Mouse (Mus musculus) brain, embryonic 18.5 days (tissue): Measurements from ENCODE around the gene Slfn14.
"Not testable (repeated sequence)": the region's sequence is repeated elsewhere in the genome, so short reads cannot be mapped to it uniquely, and the experiment has no call there.

Experiments
- DNase-seq: peaks from one replicate; pipeline ENCODE4 v3.0.0-alpha.2; 2012; ENCODE audit warnings: low read depth, low spot score

The Slfn14 gene

GRCm38 (mm10) chr11:83282084-83282483 is 4.4 kb downstream of the Slfn14 start:
- no peak for DNase-seq

- no peak for DNase-seq
Measured at GRCm38 (mm10) chr11:83279691-83280090, 6.8 kb downstream of the Slfn14 start.

DNA sequence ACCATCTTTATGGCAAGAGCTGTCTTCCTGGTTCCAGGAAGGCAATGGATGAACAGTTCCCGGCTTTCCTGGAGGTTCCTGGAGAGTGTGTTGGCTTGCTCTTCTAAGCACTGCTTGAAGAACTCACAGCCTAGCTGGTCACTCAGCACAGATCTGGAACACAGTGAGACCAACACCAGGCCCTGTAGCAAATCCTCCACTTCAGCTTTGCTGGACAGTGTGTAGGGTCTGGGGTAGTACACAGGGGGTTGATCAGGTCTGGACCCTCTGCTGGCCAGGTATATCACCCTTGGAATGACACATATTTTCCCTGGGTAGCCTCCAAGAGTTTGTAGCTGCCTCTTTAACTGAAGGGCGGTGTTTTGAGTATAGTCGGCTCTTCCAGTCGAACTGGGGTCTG is 7.5 kb downstream of the Slfn14 start:
- DNase-seq: no peak

DNA sequence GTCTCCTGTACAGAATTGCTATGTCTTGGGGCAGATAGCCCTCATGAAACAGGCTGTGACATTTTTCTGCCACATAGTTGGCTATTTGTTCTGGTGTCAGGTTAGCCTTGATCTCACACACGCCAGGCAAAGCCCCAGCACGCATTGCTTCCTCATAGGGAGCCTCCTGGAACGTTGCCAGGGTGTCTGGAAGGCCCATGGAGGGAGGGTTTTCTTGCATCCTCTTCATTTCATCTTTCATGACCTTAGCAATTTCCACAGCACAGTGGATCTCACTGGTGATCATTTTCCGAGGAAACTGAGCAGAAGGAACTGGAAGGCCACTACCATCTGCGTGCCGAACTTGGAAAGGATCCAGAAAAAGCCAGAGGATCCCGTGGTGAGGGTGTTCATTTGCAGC is 10.3 kb downstream of the Slfn14 start:
- DNase-seq: no peak

- DNase-seq: no peak
Measured at GRCm38 (mm10) chr11:83271951-83272843, 14.3 kb downstream of the Slfn14 start.

- DNase-seq: peak; percentile 82
Measured at GRCm38 (mm10) chr11:83271151-83271950, 15.2 kb downstream of the Slfn14 start.

GRCm38 (mm10) chr11:83270842-83271150 is 15.7 kb downstream of the Slfn14 start:
- no peak for DNase-seq

GRCm38 (mm10) chr11:83263146-83263545 is 23.4 kb downstream of the Slfn14 start:
- no peak for DNase-seq

DNA sequence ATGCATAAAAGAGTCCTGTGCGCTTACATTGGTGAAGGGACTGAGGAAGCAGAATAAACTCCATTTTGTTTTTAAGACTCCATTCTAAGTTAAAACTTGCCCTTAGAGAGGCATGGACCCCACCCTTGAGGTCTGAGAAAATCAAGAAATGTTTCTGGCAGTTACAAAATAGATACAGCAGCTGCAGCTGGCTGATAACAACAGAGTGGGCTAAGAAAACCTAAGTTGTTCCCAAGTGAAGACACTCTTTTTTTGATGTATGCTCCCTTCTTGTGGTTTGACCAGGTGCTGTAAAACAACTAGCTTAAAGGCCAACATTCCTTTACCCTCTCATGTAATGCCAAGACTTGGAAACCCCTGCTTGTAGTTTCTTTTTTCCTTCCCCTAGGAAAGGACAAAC is 23.9 kb downstream of the Slfn14 start:
- no peak for DNase-seq

GRCm38 (mm10) chr11:83257211-83257610 is 29.3 kb downstream of the Slfn14 start:
- not testable (repeated sequence) for DNase-seq

DNA sequence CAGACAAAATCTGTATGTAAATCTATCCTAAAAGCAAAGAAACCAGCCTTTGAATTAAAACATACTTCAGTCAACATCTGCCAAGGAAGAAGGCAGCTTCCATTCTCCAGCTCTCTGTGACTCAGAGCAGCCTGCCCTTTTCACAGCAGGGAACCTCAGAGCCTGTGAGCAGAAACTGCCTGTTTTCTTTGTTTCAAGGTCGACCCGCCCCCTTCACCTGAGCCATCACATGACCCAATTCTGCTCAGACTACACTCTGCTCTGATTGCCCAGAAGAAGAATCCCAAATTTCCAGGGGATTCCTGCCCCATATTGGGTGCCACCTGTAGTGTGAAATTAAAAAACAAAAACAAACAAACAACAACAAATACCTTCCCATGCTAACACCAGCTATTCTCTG is 46.7 kb downstream of the Slfn14 start:
- no peak for DNase-seq

- no peak for DNase-seq
Measured at GRCm38 (mm10) chr11:83238389-83238788, 48.1 kb downstream of the Slfn14 start.

DNA sequence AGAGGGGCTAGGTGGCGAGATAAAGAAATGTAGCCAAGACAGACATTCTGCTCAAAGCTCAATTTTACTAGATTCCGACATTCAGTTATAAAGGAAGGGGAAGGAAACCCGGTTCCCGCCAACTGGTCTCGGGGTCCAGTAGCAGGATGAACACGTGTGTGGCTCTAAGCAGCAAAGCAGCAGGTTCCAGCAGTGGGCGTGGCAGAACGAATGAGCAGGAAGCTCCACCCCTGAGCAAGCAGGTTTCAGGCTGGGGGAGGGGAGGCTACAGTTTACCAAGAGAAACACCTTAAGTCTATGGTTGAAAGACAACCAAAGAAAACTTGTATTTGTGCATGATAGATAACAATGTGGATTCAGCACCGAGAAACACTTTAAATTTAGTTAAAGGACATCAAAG is 49.1 kb downstream of the Slfn14 start:
- not testable (repeated sequence) for DNase-seq

- DNase-seq: not testable (repeated sequence)
Measured at GRCm38 (mm10) chr11:83233621-83234020, 52.9 kb downstream of the Slfn14 start.

DNA sequence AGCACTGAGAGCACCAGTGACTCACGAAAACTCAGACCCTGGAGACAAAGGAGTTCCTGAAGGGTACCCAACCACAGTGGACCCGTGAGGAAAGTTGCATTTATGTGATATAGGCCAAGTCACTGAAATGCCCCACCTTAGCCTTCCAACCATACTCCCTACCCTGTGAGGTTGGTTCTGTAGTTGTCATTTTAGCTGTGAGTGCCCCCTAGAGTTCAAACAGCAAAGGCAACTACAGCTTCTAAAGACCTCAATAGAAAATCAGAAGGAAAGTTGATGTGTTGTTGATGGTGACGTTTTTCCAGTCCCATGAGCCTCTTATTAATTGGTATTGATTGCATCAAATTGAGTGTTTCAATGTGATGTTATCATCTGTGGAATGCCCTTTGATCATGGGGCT is 55.6 kb downstream of the Slfn14 start:
- no peak for DNase-seq

- DNase-seq: no peak
Measured at GRCm38 (mm10) chr11:83227926-83228723, 58.4 kb downstream of the Slfn14 start.

DNA sequence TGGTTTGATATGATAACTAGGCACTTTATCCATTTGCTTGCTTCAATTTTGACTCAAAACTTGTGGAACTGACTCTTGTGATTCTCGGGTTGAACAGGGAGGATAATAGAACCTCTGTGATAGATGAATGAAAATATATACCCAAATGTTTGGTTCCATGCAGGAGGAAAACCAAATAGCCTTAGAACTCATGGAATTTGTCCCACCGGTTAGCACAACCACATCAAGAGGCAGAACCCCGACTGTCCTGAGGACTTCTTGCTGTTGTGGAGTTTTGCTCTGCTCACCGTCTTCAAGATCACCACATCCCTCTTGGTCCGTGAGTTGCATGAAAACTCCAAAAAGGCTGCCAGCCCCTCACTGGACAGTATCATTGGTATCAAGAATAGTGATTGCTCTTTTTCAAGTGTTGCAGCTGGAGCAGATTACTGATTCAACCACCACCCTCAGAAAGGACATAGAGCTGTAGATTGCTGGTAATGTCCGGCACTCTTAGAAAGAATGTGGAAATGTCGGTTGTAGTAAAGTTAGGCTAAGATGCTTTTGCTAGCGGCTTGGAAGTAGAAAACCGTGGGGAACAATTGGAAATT is 61.1 kb downstream of the Slfn14 start:
- DNase-seq: no peak
